Mouse (Mus musculus): ENCODE results near the gene Usp30. TPM values are rescaled to one million over a fixed set of nuclear protein-coding genes. Genes with fewer than 3 reads are reported as not detected.

The Usp30 gene
- polyA plus RNA-seq, 3 experiments from 2014 or later, result 2.1 to 3.5 (median 2.7) TPM

- no peak for ATAC-seq
Observed at GRCm38 (mm10) chr5:114157236-114157635, 92.0 kb downstream of the Usp30 start.

GRCm38 (mm10) chr5:114161424-114161823, 96.2 kb downstream of the Usp30 start:
- no peak for ATAC-seq

- no peak for ATAC-seq
Observed at GRCm38 (mm10) chr5:114162106-114162815, 97.0 kb downstream of the Usp30 start.

- ATAC-seq, result no peak
Observed at GRCm38 (mm10) chr5:114163117-114163696, 97.9 kb downstream of the Usp30 start.

GRCm38 (mm10) chr5:114170345-114170744, 105.1 kb downstream of the Usp30 start:
- no peak for ATAC-seq

GRCm38 (mm10) chr5:114172936-114173335, 107.7 kb downstream of the Usp30 start:
- no peak for ATAC-seq

GRCm38 (mm10) chr5:114173458-114173857, 108.2 kb downstream of the Usp30 start:
- no peak for ATAC-seq

- ATAC-seq, result no peak
Observed at GRCm38 (mm10) chr5:114173877-114174581, 108.8 kb downstream of the Usp30 start.

Other genes with a start within 250 kb of the Usp30 start
- 100 to 1,000 TPM; 457 to 620 (median 469) TPM for gene Selplg, start 232.8 kb upstream of the Usp30 start, polyA plus RNA-seq (2017; shearing (Covaris generic))
- gene Coro1c, start 156.7 kb upstream of the Usp30 start, polyA plus RNA-seq (2017; shearing (Covaris generic)), result 10 to 100 TPM; 46.6 to 88.2 (median 57.2) TPM
- gene Ssh1, start 71.6 kb upstream of the Usp30 start, polyA plus RNA-seq (2017; shearing (Covaris generic)), result 10 to 100 TPM; 15.5 to 18.0 (median 16.9) TPM
- not detected for gene Dao, start 61.8 kb upstream of the Usp30 start, polyA plus RNA-seq (2017; shearing (Covaris generic))
- not detected for gene Svop, start 26.1 kb downstream of the Usp30 start, polyA plus RNA-seq (2017; shearing (Covaris generic))
- gene Alkbh2, start 62.8 kb downstream of the Usp30 start, polyA plus RNA-seq (2017; shearing (Covaris generic)), result 1 to 10 TPM; 4.3 to 8.4 (median 5.4) TPM
- gene Ung, start 64.9 kb downstream of the Usp30 start, polyA plus RNA-seq (2017; shearing (Covaris generic)), result 1 to 10 TPM; 7.8 to 9.1 (median 8.5) TPM
- 1 to 10 TPM; 1.3 to 4.5 (median 1.7) TPM for gene Acacb, start 81.1 kb downstream of the Usp30 start, polyA plus RNA-seq (2017; shearing (Covaris generic))
- not detected for gene Foxn4, start 208.3 kb downstream of the Usp30 start, polyA plus RNA-seq (2017; shearing (Covaris generic))
- gene Myo1h, start 223.7 kb downstream of the Usp30 start, polyA plus RNA-seq (2017; shearing (Covaris generic)), result 1 to 10 TPM; 1.5 to 4.3 (median 2.9) TPM